Mouse (Mus musculus) thymus, postnatal 25 days (tissue): ENCODE data around the gene Asb11.

ENCODE experiments used
- DNase-seq: peaks from one replicate; pipeline ENCODE4 v3.0.0; 2022

Gene Asb11

GRCm38 (mm10) chrX:164436709-164437108, at the start of gene Asb11:
Gene Asb11 (plus strand): TSS chrX:164436994.
- DNase-seq, result no peak

- DNase-seq, result no peak
Measured at GRCm38 (mm10) chrX:164394091-164394490, 42.7 kb upstream of the Asb11 start.

DNA sequence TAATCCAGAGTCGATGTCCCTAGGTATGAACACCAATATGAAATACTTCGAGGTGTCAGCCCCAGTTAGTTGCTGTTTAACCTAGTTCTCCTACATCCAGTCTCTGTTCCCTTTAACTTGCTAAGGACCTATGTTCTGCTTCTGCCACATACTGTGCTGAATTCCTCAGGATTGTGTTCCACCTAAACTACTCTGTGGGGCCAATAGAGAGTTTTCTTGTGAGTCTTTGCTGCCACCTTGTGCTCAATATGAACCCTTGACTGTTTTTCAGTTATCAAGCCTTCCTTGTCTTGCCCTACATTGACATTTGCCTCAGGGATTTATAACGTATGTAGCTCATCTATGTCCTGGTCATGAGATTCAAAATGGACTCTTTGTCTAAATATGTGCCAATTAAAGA, 38.3 kb upstream of the Asb11 start:
- DNase-seq, result no peak

DNA sequence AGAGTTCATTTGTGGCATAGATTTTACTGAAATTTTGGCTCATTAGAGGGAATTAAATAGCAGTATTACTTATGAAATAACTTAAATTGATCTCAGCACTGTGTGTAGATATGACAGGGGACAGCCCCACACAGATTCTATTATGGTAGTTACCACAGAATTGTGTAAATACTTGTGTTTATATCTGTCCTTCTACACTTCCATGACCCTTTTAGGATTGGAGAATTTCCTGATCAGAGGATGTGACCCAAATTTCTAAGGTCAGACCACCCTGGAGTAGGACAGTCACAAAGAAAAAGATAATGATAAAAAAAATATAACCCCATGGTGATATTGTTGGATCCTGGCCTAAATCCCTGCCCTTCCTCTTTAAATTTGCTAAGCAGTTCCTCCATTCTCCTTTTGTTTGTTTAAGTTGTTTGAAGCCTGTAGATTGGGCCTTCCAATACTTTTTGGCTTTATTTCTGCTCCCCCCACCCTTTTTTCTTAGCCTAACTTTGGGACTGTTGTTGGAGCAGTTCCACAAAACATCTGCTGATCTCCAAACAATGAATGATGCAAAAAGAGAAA, 31.6 kb upstream of the Asb11 start:
- no peak for DNase-seq

DNA sequence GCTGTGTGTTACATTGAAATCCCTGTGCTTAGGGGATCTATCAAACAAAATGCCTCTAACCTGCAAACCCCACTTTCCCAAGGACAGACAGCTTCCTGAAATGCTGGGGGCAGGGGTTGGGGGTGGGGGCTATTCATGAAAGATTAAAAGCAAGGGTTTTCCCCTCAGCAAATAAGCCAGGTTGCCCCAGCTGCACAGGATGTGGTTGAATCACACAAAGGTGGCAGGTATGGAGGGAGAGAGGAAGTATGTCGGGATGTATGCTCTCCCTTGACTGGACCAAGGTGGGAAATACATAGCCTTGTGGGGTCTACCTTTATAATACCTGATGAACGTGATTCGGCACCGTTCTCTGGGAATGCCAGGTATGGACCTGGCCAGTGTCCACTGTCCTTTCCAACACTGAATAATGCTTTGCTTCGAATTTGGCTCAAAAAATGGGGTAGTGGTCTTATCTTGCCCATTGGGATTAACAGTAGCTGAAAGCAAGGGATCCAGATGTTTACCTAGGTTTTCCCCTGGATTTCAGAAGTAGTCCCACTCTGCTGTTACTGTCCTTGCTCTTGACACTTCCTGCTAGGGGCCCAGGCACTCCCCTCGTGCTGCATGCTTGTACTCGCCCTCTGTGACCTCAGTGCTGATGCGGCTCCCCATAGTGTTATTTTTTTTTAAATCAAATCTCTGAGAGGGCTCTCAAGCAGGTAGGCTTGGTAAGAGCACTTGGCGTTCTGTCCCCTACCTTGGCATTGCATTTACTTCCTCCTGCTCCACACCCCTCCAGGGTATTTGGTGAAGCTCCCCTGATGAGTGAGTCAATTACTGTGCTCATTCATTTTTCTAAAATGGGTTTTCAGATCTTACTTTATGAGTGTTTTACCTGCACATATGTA, 30.4 kb upstream of the Asb11 start:
- peak; percentile 39 for DNase-seq

DNA sequence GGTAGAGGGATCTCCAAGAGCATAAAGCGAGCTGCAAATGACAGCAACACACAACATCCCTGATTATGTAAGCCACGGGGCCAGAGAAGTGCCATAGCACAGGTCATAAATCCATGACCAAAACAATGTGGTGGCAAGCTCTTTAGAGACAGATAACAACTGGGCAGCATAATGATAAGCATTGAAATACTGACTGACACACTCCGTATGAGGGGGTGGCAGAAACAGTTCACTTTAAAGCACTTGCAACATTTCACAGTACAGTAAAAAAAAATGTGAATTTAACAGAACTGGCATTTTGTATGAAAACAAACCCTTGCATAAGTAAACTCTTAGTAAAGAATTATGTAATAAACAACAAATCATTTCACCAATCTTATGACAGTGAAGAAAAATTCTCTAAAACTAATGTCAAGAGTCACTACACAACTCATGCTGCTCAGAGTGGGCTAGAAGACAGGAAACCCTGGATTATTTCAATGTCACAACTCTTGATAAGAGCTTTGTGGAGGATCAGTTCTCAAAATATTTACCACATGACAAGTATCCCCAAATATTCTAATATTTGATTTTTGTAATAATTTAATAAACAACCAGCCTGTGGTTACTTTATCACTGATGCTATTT, 28.4 kb upstream of the Asb11 start:
- DNase-seq, result no peak

- no peak for DNase-seq
Measured at GRCm38 (mm10) chrX:164410562-164410961, 26.2 kb upstream of the Asb11 start.

DNA sequence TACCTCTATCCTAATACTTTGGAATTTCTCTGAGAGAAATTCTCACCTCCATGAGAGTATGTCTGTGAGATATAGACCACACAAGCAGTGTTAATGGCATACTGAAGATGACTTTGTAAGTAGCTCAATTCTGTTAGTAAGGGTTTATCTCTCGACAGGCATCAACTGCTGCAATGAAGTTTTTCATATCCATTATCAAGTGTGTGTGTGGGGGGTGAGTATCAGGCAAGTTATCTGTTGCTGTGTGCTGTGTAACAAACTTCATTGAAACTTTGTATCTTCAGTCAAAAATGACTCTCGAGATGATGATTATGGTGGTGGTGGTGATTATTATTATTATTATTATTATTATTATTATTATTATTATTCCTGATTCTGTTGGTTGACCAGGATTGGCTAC, 20.0 kb upstream of the Asb11 start:
- DNase-seq, result no peak

DNA sequence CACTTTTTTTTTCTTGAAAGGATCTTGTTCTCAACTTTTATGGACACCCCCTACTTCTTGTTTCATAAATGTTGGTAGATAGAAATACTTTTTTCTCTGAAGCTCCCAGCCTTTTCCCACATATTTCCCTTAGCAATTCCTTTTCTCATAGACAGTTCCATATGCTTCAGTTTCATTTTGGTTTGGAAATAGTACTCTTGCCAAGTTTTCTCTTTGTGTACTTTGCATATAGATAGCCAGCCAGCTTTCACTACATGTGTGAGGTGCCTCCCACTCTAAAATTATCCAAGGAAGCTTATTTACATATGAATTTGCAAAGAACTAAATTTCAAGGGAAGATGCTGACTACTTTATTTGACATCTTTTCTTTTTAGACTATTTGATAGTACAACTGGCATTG, 18.8 kb upstream of the Asb11 start:
- DNase-seq, result no peak

DNA sequence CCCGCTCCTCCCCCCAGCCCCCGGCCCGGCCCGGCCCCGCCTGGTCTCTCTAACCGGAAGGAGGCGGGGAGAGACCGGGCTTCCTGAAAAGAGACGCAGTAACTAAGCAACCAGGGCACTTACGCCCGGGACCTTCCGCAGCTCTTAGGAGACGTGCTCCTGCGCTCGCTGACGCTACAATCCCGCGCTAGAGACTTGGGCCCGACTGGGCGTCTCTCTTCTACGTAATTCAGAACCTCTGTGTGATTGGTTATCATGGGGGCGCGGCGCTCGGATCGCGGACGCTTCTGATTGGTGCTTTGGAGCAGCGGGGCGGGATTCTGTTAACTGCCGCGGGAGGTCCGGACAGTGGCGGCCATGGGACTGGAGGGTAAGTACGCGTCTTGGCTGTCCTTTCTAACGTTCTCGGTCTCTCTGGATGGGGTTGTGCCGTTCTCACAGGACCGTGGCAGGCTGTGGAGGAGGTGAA, 17.3 kb upstream of the Asb11 start, which contains the start of gene Piga:
Gene Piga (plus strand): TSS at position 317 of the 469 bp plus-strand sequence.
- peak; percentile 85 for DNase-seq

- no peak for DNase-seq
Measured at GRCm38 (mm10) chrX:164419955-164420354, 16.8 kb upstream of the Asb11 start.

DNA sequence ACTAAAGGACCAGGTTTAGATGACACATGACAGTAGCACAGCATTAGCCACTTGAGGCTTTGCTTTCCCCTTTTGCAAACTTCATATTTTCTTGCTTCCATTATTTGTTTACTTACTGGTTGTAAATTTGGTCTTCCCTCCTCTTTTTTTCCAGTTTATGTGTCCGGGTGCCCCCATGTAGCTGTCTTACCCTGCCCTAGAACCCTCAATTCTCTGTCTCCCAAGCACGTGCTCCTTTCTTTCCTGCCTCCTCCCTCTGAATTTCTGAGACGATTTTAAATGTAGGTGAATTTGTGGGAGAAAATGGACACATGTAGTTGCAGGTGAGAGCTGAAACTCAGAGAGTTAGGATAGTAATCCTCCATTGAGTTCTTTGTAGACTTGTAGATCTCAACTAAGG, 16.3 kb upstream of the Asb11 start:
- no peak for DNase-seq

- no peak for DNase-seq
Measured at GRCm38 (mm10) chrX:164424821-164425220, 12.0 kb upstream of the Asb11 start.

DNA sequence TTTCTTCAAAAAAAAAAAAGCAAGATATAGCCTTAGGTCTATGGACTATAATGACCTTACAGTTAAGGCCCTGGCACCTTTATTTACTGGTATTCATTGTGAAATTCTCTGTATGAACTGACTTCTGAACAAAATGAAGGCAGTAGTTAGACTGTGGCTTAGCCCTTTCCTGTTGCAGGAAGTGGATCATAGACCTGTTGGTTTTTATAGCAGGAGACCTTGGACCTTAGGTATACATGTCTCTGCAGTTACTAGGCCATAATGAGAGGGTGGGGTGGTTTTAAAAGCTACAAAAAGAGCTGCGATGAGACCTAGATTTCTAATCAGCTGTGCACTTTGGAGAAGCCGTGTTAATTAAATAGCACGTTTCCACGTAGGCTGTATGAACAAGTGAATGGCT, 9.5 kb upstream of the Asb11 start:
- no peak for DNase-seq

GRCm38 (mm10) chrX:164428224-164428623, 8.6 kb upstream of the Asb11 start:
- DNase-seq, result no peak

- DNase-seq, result no peak
Measured at GRCm38 (mm10) chrX:164430621-164431020, 6.2 kb upstream of the Asb11 start.

- no peak for DNase-seq
Measured at GRCm38 (mm10) chrX:164431133-164431532, 5.7 kb upstream of the Asb11 start.

GRCm38 (mm10) chrX:164431541-164431940, 5.3 kb upstream of the Asb11 start:
- DNase-seq, result no peak

GRCm38 (mm10) chrX:164432682-164433081, 4.1 kb upstream of the Asb11 start:
- no peak for DNase-seq

GRCm38 (mm10) chrX:164439462-164439861, 2.7 kb downstream of the Asb11 start:
- no peak for DNase-seq

DNA sequence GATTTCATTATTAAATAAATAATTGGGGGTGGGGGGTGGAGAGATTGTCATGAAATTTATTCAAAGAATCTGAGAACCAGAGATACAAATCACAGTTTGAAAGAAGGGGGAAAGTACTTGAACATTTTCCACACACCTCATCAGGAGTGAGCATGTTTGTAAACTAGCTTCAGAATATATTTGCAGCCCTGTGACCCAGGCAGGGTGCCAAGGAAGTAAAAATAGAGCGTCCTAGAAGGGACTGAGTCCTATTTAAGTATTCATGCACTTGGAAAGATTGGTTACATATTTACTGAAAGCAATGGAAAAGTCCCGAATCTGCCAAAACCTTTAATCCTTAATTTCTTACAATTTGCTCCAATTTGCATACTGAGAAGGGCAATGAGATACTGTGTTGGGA, 3.3 kb downstream of the Asb11 start:
- DNase-seq, result no peak

DNA sequence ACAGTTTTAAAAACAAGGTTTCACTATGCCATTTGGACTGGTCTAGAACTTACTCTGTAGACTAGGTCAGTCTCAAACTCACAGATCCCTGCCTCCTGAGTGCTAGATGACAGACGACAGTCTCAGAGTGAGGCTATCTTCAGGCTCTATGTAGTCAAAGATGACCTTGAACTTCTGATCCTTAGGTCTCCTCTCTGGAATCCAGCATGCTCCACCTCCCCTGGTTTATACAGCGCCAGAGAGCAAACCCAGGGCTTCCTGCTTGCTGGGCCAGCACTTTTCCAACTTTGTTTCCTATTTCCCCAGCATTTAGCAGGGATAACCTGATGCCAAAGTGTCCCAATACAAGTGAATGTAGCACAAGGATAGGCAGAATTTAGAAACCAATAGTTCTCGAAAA, 3.9 kb downstream of the Asb11 start:
- no peak for DNase-seq

DNA sequence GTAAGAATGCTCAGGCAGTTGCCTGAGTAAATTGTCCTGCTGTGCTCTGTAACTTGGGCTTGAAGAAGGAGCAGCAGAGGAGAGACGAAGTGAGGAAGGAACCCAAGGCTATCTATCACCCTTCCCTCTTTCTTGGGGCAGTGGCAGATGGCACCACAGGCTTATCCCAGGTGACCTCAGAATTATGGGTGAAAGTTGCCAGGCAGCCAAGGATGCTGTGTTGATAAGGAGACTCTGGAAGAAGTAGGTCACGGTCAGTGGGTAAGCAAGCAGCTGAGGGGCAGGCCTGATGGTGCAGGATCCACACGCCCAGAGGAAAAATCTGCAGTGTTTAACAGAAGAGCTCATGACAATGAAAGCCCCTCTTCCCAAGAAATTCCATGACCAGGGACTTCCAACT, 4.5 kb downstream of the Asb11 start:
- no peak for DNase-seq

DNA sequence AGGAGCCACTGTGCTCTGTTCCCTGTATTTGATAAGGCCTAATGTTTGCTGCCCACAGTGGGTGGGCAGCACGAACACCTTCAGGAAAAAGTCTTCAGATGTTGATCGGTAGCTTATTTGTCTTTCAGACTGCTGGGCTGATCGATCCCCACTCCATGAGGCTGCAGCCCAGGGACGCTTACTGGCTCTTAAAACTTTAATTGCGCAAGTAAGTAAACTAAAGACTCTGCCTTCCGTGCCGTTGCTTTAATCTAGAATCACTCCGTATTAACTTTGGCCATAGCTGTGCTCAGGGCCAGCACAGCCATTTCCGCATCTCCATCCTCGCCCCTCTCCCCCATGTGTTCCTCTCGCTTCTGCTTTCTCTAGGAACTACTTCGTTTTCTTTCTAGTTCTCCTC, 8.8 kb downstream of the Asb11 start:
- DNase-seq, result no peak
